Mouse (Mus musculus) stomach, postnatal 0 days (tissue): ENCODE data around the gene Mmp27.

ENCODE experiments used
- CTCF ChIP-seq: IDR thresholded peaks from 2 replicates; pipeline ENCODE4 v1.5.1; 2016; ENCODE audit warnings: antibody characterized with exemption, low read depth, mild to moderate bottlenecking, moderate library complexity
- EP300 ChIP-seq: optimal IDR thresholded peaks from 2 replicates; pipeline ENCODE3; 2016; ENCODE audit warnings: antibody characterized with exemption

- TF ChIP-seq CTCF (no peak), EP300 (no peak)
Measured at GRCm38 (mm10) chr9:7551943-7552342, 19.3 kb upstream of the Mmp27 start.
